Comparison of ENCODE assay signal across 17 mouse cellular contexts in genomic region chr12:86106086-86106485, GRCm38 (mm10). TPM values are rescaled to one million over a fixed set of nuclear protein-coding genes. Genes with fewer than 3 reads are reported as not detected.
"Had no signal": no experiment of that assay in that cellular context is flagged by ENCODE, and none has a peak within 500 bp of the region (broad histone marks: within the 10 kb centered on the region; RNA-seq: fewer than 3 reads in every experiment).

No protein-coding gene starts in this region.

- H3K27ac ChIP-seq: kidney, postnatal 0 days; left cerebral cortex, adult 2 months; liver, embryonic 13.5 days; midbrain, embryonic 12.5 days; neural tube, embryonic 12.5 days; neural tube, embryonic 15.5 days; stomach, embryonic 15.5 days had no signal

- H3K9me3 ChIP-seq: liver, embryonic 13.5 days; midbrain, embryonic 12.5 days; neural tube, embryonic 12.5 days; neural tube, embryonic 15.5 days; stomach, embryonic 15.5 days had no signal

- H3K27me3 ChIP-seq: liver, embryonic 13.5 days; midbrain, embryonic 12.5 days; neural tube, embryonic 12.5 days; neural tube, embryonic 15.5 days; stomach, embryonic 15.5 days had no signal

- DNase-seq: layer of hippocampus, postnatal 36 days; liver, embryonic 13.5 days; lung, adult 2 months; lung, postnatal 14 days; lung, postnatal 4 days; right cerebral cortex, postnatal 25 days; spleen, adult 18-20 months; thymus, postnatal 36 days had no signal

- H3K36me3 ChIP-seq: liver, embryonic 13.5 days; neural tube, embryonic 12.5 days; neural tube, embryonic 15.5 days; stomach, embryonic 15.5 days had no signal

- ATAC-seq: intestine, postnatal 0 days had no signal

- H3K9ac ChIP-seq: liver, embryonic 13.5 days; midbrain, embryonic 12.5 days; neural tube, embryonic 12.5 days; neural tube, embryonic 15.5 days; stomach, embryonic 15.5 days had no signal

- H3K4me3 ChIP-seq: layer of hippocampus, adult 2 months; left cerebral cortex, adult 2 months; liver, embryonic 13.5 days; midbrain, embryonic 12.5 days; neural tube, embryonic 12.5 days; neural tube, embryonic 15.5 days; stomach, embryonic 15.5 days had no signal

- H3K4me2 ChIP-seq: liver, embryonic 13.5 days; midbrain, embryonic 12.5 days; neural tube, embryonic 12.5 days; neural tube, embryonic 15.5 days; stomach, embryonic 15.5 days had no signal

- H3K4me1 ChIP-seq: stomach, embryonic 15.5 days had no signal

RNA-seq across cellular contexts. Expression of gene Tgfb3, which starts 27.2 kb away (rescaled TPM):
- total RNA-seq: megakaryocyte progenitor cell, adult 5-6 weeks had no signal
